Mouse (Mus musculus) CH12.LX (cell line): ENCODE results near the gene Rnf182. TPM values are rescaled to one million over a fixed set of nuclear protein-coding genes. Genes with fewer than 3 reads are reported as not detected.

Source experiments
- DNase-seq: peaks from one replicate; pipeline ENCODE4 v3.0.0-alpha.2; 2013; ENCODE audit errors: extremely low read depth
- H3K27ac ChIP-seq: 2 replicates; pipeline ENCODE4 v1.5.1; 2012; ENCODE audit warnings: low read depth, mild to moderate bottlenecking, control low read depth, moderate library complexity; ENCODE audit not compliant: insufficient read depth
- H3K27me3 ChIP-seq: replicated peaks from 2 replicates; pipeline ENCODE3; 2012; ENCODE audit warnings: inconsistent platforms
- H3K36me3 ChIP-seq, 2 experiments: replicated peaks in 1 of 2; 2 replicates each; pipeline versions ENCODE3 to v1.6.1; 2012; ENCODE audit warnings: inconsistent platforms in 1 of 2, low read length in 1 of 2, mild to moderate bottlenecking in 1 of 2, mixed read lengths in 1 of 2, moderate library complexity in 1 of 2; ENCODE audit not compliant: control insufficient read depth in 1 of 2, insufficient read depth in 1 of 2
- H3K4me1 ChIP-seq, 2 experiments: 2 replicates each; pipeline ENCODE4 v1.6.1; 2012; ENCODE audit warnings: inconsistent platforms in 1 of 2, moderate library complexity in 1 of 2; ENCODE audit not compliant: insufficient read depth in 2 of 2, control insufficient read depth in 1 of 2
- H3K4me2 ChIP-seq: 2 replicates; pipeline ENCODE4 v1.6.1; 2012; ENCODE audit warnings: low read depth, mild to moderate bottlenecking, control low read depth; ENCODE audit not compliant: poor library complexity, insufficient read depth, severe bottlenecking
- H3K4me3 ChIP-seq, 3 experiments: fragments of 150-350 bp in 1 of 3; sonication (generic) in 1 of 3; replicated peaks in 1 of 3; 2 replicates each; pipeline versions ENCODE3 to v1.5.1; 2011 to 2012; ENCODE audit warnings: low read depth in 2 of 3, low read length in 2 of 3, mild to moderate bottlenecking in 2 of 3, moderate library complexity in 2 of 3, control low read depth in 1 of 3, improper control_type of control experiment in 1 of 3, inconsistent platforms in 1 of 3, mixed read lengths in 1 of 3; ENCODE audit not compliant: poor library complexity in 1 of 3
- H3K79me2 ChIP-seq: replicated peaks from 2 replicates; pipeline ENCODE4 v1.6.1; 2012; ENCODE audit warnings: mild to moderate bottlenecking, moderate library complexity; ENCODE audit not compliant: control insufficient read depth, poor library complexity, insufficient read depth, severe bottlenecking; ENCODE audit errors: extremely low read depth
- H3K9ac ChIP-seq: 2 replicates; pipeline ENCODE4 v1.6.1; 2012; ENCODE audit warnings: low read depth, mild to moderate bottlenecking, control low read depth, moderate library complexity; ENCODE audit not compliant: insufficient read depth
- H3K9me3 ChIP-seq: replicated peaks from 2 replicates; pipeline ENCODE3; 2012; ENCODE audit warnings: low read length, inconsistent platforms, mixed read lengths
- CHD1 ChIP-seq: IDR thresholded peaks from 2 replicates; pipeline ENCODE4 v1.6.1; 2012; ENCODE audit warnings: low read depth, low read length, improper control_type of control experiment, inconsistent platforms
- CHD2 ChIP-seq: IDR thresholded peaks from 2 replicates; pipeline ENCODE4 v1.6.1; 2011; ENCODE audit warnings: low read length, improper control_type of control experiment
- E2F4 ChIP-seq: IDR thresholded peaks from 2 replicates; pipeline ENCODE4 v1.6.1; 2011; ENCODE audit warnings: low read depth, low read length, improper control_type of control experiment; ENCODE audit not compliant: insufficient replicate concordance
- ELF1 ChIP-seq: IDR thresholded peaks from 2 replicates; pipeline ENCODE4 v1.6.1; 2014; ENCODE audit warnings: low read depth, mild to moderate bottlenecking, inconsistent platforms, low read length, improper control_type of control experiment
- ETS1 ChIP-seq: conservative IDR thresholded peaks from 2 replicates; pipeline ENCODE4 v1.6.1; 2012; ENCODE audit warnings: low read depth, mild to moderate bottlenecking, inconsistent platforms, low read length, improper control_type of control experiment, moderate library complexity
- JUN ChIP-seq: IDR thresholded peaks from 2 replicates; pipeline ENCODE4 v1.6.1; 2011; ENCODE audit warnings: low read depth, mild to moderate bottlenecking, low read length, improper control_type of control experiment, moderate library complexity; ENCODE audit not compliant: insufficient read depth
- KAT2A ChIP-seq: IDR thresholded peaks from 2 replicates; pipeline ENCODE4 v1.6.1; 2012; ENCODE audit warnings: low read length, improper control_type of control experiment, inconsistent platforms; ENCODE audit not compliant: insufficient replicate concordance
- MAX ChIP-seq: IDR thresholded peaks from 2 replicates; pipeline ENCODE4 v1.6.1; 2011; ENCODE audit warnings: low read length, improper control_type of control experiment
- NRF1 ChIP-seq: IDR thresholded peaks from 2 replicates; pipeline ENCODE4 v1.6.1; 2014; ENCODE audit warnings: low read depth, mild to moderate bottlenecking, inconsistent platforms, low read length, improper control_type of control experiment, moderate library complexity
- RAD21 ChIP-seq: IDR thresholded peaks from 2 replicates; pipeline ENCODE4 v1.6.1; 2011; ENCODE audit warnings: low read depth, mild to moderate bottlenecking, low read length, improper control_type of control experiment, moderate library complexity
- RCOR1 ChIP-seq: conservative IDR thresholded peaks from 2 replicates; pipeline ENCODE4 v1.6.1; 2012; ENCODE audit warnings: low read depth, mild to moderate bottlenecking, inconsistent platforms, low read length, improper control_type of control experiment
- SIN3A ChIP-seq: IDR thresholded peaks from 2 replicates; pipeline ENCODE4 v1.6.1; 2012; ENCODE audit warnings: low read length, improper control_type of control experiment, inconsistent platforms
- TCF12 ChIP-seq: IDR thresholded peaks from 2 replicates; pipeline ENCODE4 v1.6.1; 2014; ENCODE audit warnings: low read depth, mild to moderate bottlenecking, inconsistent platforms, low read length, improper control_type of control experiment
- ZC3H11A ChIP-seq: IDR thresholded peaks from 2 replicates; pipeline ENCODE4 v1.6.1; 2012; ENCODE audit warnings: low read depth, mild to moderate bottlenecking, inconsistent platforms, low read length, improper control_type of control experiment
- ZKSCAN1 ChIP-seq: IDR thresholded peaks from 2 replicates; pipeline ENCODE4 v1.6.1; 2012; ENCODE audit warnings: low read depth, inconsistent platforms, low read length, improper control_type of control experiment, borderline replicate concordance
- ZNF384 ChIP-seq: IDR thresholded peaks from 2 replicates; pipeline ENCODE4 v1.6.1; 2012; ENCODE audit warnings: low read depth, low read length, improper control_type of control experiment, inconsistent platforms
- dilution Hi-C: fragments of 300-500 bp; cut with MboI; formaldehyde crosslinking; loops from 2 replicates; pipeline ENCODE4 v1.14.3; 2020; ENCODE audit warnings: low sequenced_read_pairs; ENCODE audit not compliant: extremely low pct_unique_long_range_greater_than_20kb, extremely low pct_ligation_motif_present
- in situ Hi-C: fragments of 300-500 bp; cut with MboI; formaldehyde crosslinking; loops from 3 replicates; pipeline ENCODE4 v1.14.3; 2019; ENCODE audit warnings: low sequenced_read_pairs, low pct_ligation_motif_present, low pct_unique_long_range_greater_than_20kb, mixed read lengths
- polyA plus RNA-seq: library from polyadenylated mRNA; unstranded; fragments of >175 nt; gene quantifications from 2 replicates; pipeline ENCODE4 v1.2.1, GENCODE M21; 2012; ENCODE audit warnings: low read depth; ENCODE audit not compliant: insufficient read length
- total RNA-seq, 2 experiments: library from RNA; depleted of rRNA; stranded (reverse); fragments of 300-350 nt in 1 of 2; fragments of >200 nt in 1 of 2; gene quantifications; 2 replicates each; pipeline ENCODE4 v1.2.3; 2012 to 2014

Gene Rnf182
- total and polyA plus RNA-seq, 3 experiments = not detected

GRCm38 (mm10) chr13:43654091-43654490 is 38.6 kb downstream of the Rnf182 start:
- dilution Hi-C loops = no loop called here
- H3K4me2 ChIP-seq = no peak overlapping the region
- in situ Hi-C loops = no loop called here
- TF ChIP-seq KAT2A = no peak
- TF ChIP-seq ZC3H11A = no peak
- no peak for TF ChIP-seq RCOR1
- no peak for TF ChIP-seq CHD1
- no peak for TF ChIP-seq JUN
- no peak for TF ChIP-seq ZNF384
- no peak for TF ChIP-seq ELF1
- no peak for TF ChIP-seq NRF1
- no peak for TF ChIP-seq CHD2
- TF ChIP-seq E2F4 = no peak
- no peak for TF ChIP-seq MAX
- TF ChIP-seq ZKSCAN1 = no peak
- TF ChIP-seq RAD21 = no peak
- no peak for TF ChIP-seq ETS1
- no peak for TF ChIP-seq TCF12
- TF ChIP-seq SIN3A = no peak
- no peaks in the 10 kb centered on the region for H3K4me1 ChIP-seq
- H3K27ac ChIP-seq = no peak overlapping the region
- H3K36me3 ChIP-seq = no peaks in the 10 kb centered on the region
- no peak for DNase-seq
- H3K9ac ChIP-seq = no peak overlapping the region
- no peak overlapping the region for H3K4me3 ChIP-seq
- peaks cover 3% of the 10 kb centered on the region for H3K9me3 ChIP-seq
- H3K27me3 ChIP-seq = no peaks in the 10 kb centered on the region
- no peaks in the 10 kb centered on the region for H3K79me2 ChIP-seq

DNA sequence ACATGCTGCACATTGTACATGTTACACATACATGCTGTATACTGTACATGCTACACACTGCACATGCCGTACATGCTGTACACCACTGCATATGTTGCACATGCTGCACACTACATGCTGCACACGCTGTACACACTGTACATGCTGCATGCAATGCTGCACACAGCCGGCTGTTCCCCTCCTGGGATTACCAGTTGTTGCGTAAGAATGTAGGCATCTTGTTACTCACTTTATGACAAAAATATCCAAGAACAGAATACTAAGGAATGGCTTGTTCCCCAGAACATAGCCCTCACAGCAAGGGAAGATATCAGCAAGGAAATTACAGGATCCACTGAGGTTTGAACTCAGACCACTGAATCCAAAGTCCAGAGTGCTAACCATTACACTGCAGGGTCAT is 47.7 kb downstream of the Rnf182 start:
- TF ChIP-seq E2F4 = no peak
- H3K27me3 ChIP-seq = no peaks in the 10 kb centered on the region
- H3K9me3 ChIP-seq = no peaks in the 10 kb centered on the region
- H3K4me1 ChIP-seq = peaks cover 5 to 13% of the 10 kb centered on the region in 2 experiments; a peak in 2 of 4 replicates
- no peak overlapping the region for H3K4me3 ChIP-seq
- in situ Hi-C loops (no loop called here), dilution Hi-C loops (no loop called here)
- H3K27ac ChIP-seq = no peak overlapping the region
- no peaks in the 10 kb centered on the region for H3K79me2 ChIP-seq
- H3K36me3 ChIP-seq = no peaks in the 10 kb centered on the region
- no peak for DNase-seq
- no peak overlapping the region for H3K9ac ChIP-seq
- H3K4me2 ChIP-seq = no peak overlapping the region
